Mouse (Mus musculus) G1E-ER4 (cell line): ENCODE data around the gene Pam16. TPM values are rescaled to one million over a fixed set of nuclear protein-coding genes. Genes with fewer than 3 reads are reported as not detected.

Experiments
- GATA1 ChIP-seq: IDR thresholded peaks from one replicate; pipeline ENCODE4 v1.8.0; 2012; ENCODE audit warnings: low read length, inconsistent platforms
- polyA plus RNA-seq: library from polyadenylated mRNA; stranded (reverse); fragments of >175 nt; gene quantifications from 2 replicates; pipeline ENCODE4 v1.2.3, GENCODE M21; 2012

The Pam16 gene
- polyA plus RNA-seq, 1 experiment = 46.4 TPM

GRCm38 (mm10) chr16:4604293-4604837 is 20.4 kb downstream of the Pam16 start:
- no peak for TF ChIP-seq GATA1

DNA sequence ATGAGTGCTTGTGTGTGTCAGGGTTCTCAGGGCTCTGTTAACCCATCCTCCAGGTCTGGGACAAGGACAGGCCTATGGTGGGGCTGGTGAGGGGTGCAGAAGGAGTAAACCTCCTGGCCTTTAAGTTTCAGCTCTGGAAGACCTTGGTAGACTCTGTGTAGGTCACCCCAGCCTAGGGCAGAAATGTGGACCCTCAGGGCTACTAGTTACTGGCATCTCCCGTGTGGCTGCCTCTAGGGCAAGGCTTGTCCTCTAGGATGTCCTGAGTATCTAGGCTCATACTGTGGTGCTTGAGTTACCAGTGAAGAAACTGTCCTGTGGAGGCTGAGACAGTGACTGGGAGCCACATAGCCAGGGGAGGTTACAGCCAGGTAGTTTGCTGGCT is 21.3 kb downstream of the Pam16 start:
- TF ChIP-seq GATA1 = no peak

DNA sequence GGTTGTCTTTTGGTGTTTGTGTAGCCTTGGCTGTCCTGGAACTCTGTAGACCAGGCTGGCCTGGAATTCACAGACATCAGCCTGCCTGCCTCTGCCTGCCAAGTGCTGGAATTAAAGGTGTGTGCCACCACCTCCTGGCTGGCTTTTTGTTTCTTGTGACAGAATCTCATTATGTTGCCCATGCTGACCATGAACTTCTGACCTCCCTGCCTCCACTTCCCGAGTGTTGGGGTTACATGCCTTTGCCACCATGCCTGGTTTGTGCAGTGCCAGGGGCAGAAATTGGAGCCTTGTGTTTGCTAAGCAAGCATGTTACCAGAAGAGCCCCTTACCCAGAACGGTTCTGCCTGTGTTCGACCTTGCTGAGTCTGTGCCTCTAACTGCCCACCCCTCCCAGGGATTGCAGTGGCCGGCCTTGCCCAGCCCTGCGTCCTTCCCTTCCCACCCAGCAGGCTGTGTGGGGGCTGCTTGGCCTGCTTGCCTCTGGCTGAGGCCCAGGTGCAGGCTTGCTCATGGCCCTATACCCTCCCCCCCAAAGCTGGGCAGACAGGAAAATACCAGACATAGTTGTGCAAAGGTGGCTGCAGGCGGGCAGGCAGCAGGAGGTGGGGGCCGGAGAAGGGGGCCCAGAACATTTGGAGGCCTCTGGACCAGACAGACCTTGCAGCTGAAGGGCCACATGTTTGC is 21.9 kb downstream of the Pam16 start:
- TF ChIP-seq GATA1 = no peak

GRCm38 (mm10) chr16:4602189-4602588 is 22.6 kb downstream of the Pam16 start:
- TF ChIP-seq GATA1 = no peak

DNA sequence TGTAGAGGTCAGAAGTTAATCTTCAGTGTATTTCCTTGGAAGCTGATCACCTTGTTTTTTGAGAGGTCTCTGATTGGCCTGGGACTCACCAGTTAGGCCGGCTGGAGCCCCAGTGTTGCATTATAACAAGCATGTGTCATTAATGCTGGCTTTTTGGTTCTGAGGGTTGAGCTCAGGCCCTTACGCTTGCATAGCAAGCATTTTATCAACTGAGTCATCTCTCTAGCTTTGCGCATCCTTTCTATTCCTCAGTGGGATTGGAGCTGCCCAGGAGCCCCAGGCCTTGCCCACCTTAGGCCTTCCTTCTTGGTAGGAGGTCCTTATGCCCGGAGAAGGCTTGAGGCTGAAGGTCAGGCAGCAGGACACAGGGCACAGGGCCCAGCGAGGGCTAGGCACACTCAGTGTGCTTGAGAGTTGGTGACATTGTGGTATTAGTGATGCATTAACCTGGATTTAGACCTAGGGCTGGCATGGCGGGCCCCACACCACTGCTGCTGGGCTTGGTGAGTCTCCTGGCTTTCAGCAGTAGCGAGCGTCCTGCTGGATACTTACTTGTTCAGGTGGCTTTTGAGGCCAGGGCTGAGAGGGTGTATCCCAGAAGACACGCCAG is 24.0 kb downstream of the Pam16 start:
- no peak for TF ChIP-seq GATA1

DNA sequence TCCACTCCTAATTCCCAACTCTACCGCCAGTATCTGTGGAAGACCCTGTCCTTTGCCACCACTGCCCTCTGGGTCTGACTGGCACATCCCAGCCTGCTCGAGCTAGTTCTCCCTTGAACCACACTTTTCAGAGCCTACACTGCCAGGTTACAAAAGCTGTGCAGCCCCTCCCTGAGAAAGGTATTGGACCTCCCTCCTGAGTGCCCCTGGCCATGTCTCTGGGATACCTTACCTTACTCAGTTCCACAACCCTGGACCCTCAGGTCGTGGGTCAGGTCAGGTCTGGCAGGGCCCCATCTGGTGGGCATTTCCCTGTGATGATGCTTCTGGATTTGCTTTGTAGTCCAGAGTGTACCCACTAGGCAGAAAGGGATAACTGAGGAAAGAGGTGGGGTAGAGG is 25.2 kb downstream of the Pam16 start:
- no peak for TF ChIP-seq GATA1

GRCm38 (mm10) chr16:4598891-4599543 is 25.8 kb downstream of the Pam16 start:
- TF ChIP-seq GATA1 = no peak

GRCm38 (mm10) chr16:4598041-4598440 is 26.7 kb downstream of the Pam16 start:
- no peak for TF ChIP-seq GATA1

- TF ChIP-seq GATA1 = no peak
Measured at GRCm38 (mm10) chr16:4597296-4597695, 27.5 kb downstream of the Pam16 start.

GRCm38 (mm10) chr16:4596836-4597235 is 28.0 kb downstream of the Pam16 start:
- no peak for TF ChIP-seq GATA1

DNA sequence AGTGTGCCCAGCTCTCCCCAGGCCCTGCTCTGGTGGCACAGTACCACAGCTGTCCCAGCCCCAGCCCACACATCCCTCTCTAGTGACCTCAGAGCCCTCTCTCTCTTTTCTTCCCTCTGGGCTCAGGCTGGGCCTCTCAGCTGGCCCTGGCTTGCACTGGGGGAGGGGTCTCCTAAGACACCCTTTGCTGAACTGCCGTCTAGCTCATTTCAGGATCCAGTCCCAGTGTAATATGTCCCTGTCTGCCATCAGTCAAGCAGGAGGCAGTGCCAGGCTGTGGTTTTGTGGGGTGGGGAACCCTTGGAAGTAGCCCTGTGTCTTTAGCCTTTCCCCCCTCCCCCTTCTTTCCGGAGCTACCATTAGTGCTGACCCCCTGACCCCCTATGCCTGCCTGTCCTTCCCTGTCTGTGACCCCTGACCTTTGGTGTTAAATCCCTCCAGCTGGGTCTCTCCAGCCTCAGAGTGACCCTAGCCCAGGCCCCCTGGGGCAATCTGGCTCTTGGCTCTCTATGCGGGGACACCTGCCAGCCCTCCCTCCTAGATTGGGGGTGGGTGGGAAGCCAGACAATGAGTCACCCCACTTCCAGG is 28.6 kb downstream of the Pam16 start:
- TF ChIP-seq GATA1 = no peak

DNA sequence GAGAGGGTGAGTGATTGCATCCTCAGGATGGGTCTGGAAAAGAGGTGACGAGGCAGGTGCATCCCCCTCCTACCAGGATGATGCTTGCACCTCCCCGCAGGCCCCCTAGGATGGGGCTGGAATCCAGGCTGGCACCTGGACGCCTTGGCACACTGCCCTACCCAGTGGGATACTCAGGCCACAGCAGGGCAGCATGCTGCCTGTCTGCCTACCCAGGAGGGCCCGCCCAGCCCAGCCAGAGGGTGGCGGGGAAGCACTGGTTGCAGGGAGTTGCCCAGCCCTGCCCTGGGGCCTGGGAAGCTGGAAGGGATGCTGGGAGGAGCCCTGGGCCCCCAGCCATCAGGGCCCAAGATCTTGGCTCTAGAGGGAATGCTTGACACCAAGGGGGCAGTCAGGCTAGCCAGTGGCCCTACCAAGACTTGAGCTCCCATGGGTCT is 29.2 kb downstream of the Pam16 start:
- no peak for TF ChIP-seq GATA1

DNA sequence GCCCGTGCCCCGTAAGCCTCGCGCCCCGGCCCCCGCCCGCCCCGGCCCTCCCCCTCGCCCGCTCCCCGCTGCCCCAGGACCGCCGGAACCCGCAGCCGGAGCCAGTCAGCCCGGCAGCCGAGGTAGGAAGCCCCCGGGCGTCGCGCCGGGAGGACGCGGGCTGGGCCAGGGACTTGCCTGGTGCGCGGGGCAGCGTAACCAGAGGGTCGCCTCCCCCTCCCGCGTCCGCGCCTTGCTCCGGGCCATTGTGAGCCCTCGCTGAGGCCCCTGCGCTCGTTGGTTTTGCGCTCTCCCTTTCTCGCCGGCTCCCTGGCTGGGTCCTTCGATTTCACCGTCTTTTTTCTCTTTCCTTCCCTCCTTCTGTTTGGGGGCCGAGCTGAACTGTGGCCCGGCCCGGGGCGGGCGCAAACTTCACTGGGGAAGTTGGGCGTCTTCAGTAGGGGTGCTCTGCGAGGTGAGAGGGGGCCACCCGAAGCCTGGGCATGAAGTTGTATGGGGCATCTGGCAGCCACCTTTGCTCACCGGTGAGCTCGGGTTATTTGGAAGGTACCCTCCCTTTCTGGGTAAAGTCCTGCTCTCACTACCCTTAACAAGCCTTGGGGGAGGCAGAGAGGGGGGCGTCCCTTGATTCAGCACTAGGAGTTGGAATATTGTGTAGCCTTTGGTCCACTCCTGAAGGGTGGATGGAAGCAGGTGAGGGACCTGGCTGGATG is 29.8 kb downstream of the Pam16 start:
- no peak for TF ChIP-seq GATA1

DNA sequence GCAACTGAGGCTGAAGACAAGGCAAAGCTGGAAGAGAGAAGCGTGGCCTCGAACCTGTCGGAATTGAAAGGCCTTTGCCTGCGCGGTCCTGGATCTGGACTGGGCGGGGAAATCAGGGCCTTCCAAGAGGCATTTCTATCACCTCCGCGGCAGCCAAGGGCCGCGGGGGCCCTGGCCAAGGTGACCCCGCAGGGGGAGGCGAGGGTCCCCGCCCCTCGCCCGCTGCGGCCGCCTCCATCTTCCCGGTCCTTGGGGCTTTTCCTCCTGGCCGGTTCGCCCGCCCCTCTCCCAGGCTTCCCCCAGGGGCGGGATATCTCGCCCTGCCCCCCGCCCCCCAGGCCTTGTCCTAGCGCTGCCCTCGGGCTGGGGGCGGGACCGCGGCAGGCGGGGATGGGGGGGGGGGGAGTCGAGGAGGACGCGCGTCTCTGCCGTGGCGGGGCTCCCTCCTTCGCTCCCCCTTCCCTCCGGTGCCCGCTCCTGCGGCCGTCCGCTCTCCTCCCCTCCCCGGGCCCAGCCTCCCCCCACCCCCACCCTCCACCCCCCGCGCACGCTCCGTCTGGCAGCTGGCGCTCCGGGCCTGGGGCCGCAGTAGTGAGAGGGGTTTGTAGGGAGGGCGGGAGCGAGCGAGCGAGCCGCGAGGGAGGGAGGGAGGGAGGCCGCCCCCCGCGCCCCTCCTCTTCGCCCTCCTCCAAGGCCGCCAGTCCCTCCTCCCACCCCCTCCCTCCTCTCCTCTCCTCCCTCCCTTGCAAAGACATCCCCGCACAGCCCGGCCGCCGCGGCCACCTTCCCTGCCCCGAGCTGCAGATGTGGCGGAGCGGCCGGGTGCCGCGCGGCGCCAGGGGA is 30.6 kb downstream of the Pam16 start, which contains the start of gene Glis2:
Glis2 (plus strand) TSS at position 743 of the 843 bp plus-strand sequence.
- no peak for TF ChIP-seq GATA1
